Mouse (Mus musculus) left cerebral cortex, postnatal 25 days (tissue): ENCODE measurements at regions not wholly inside any gene's neighbourhood (a gene's known extent, or its start where the extent isn't known, plus 50 kb on each side); places are given as distances from the start of the nearest gene placed in this dataset.
"Not testable (repeated sequence)": the region's sequence is repeated elsewhere in the genome, so short reads cannot be mapped to it uniquely, and the experiment has no call there.

Experiments
- DNase-seq, 2 experiments: peaks; one replicate each; pipeline ENCODE4 v3.0.0; 2022; ENCODE audit warnings: low spot score in 2 of 2, mixed read lengths in 1 of 2
- intact Hi-C: fragments of 180-260 bp; cut with DNase I; formaldehyde crosslinking; loops from one replicate; pipeline ENCODE4 v1.15.1; 2025

DNA sequence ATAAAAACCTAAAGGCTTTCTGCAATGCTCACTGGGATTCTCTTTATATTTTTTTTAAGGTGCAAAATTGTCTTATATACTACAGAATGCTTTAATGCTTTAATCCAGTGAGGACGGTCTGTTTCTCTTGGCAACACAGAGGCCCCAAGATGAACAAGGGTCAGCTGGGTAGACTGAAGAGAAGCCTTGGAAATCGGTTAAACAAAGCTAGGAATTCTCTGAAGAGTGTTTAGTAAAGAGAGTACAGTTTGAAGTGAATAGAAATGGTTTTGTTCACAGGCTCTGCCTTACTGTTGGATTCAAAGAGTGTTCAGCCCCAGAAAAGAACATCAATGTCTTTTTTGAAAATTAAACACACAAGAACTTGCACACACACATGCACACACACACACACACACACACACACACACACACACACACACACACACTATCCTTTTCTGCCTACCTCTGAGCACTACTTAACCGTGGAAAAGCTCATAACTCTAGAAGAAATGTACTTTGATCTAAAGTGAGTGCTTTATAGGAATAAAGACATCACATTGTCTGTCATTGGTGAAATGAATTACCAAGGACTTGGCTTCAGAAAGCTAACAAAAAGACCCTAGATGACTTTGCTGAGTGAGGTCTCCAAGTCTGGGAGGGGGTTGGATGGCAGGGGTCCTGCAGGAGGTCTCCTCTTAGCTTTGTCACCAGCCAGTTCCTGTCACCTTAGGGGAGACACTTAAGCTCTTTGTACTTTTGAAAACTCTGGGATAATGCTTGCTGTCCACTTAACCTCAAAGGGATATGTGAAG, 201.5 kb downstream of the Cd47 start:
- no peak for DNase-seq
- intact Hi-C loops: no loop called here

DNA sequence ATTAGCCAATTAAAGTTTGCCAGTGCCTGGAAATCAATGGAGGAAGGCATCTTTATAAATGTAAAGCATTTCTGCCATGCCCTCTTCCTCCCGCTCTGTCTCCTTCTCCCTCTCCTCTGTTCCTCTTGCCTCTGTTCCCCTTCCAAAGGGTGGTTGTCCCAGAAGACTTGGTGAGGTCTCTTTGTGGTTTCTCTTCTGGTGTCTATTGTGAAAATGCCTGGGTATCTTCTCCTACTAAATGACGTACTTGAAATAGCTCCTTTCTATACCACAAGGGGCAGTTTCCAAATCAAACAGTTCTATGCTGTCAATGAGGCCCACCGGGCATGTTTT, 202.1 kb downstream of the Cd47 start:
- no peak for DNase-seq
- intact Hi-C loops: no loop called here

DNA sequence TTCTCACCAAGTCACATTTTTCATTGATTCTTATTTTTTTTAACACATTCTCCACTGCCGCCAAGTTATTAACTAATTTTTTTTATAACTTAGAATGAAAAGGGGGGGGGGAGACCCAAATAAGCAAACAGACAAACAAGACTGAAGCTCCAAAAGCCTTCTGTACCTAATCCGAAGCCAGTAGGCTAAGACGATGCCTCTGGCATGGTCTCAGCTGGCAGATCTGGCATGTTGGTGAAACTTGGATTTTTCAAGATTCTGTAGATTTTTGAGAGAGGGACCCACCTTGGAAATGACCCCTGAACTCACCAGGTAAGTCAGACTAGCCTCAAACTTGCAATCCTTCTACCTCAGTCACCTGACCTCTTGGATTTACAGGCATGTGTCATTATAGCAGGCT, 208.7 kb downstream of the Cd47 start:
- intact Hi-C loops: no loop called here
- DNase-seq: no peak

DNA sequence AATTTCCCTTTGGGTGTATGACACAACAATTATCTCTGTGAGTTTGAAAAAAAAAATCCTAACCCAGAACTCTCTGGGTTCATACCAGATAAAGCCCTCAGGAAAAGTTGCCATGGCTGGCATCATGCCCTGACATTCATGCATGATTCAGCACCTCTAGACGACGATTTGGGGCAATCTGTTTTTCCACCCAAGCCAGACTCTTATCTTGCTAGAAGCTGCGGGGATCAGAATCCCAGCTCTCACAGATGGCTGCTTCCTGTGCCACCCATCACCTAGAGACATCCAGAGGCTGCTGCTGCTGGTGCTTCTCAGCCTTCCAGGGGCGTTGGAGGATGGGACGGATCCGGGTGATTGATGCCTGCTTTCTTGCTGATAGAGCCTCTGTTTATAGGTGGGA, 209.2 kb downstream of the Cd47 start:
- intact Hi-C loops: no loop called here
- DNase-seq: peak; percentile 38 to 84

DNA sequence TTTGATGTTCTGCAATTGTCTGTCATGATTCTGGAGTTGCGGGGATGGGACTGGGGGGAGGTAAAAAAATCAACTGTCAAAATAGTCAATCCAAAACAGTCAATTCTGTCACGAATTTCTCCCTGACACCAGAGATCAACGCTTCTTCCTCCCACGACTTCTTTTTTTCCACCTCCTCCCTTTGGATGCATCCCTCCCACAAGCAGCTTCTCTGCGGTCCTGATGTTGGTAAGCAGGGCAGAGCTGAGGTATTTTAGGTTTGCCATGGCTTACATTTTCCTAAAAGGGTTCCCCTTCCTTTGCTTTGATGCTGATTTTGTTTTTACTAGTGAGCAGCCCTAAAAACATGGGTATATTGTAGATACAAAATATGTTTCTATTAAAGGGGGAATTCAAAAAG, 209.7 kb downstream of the Cd47 start:
- intact Hi-C loops: loop anchor here (5.0 kb wide), 1 partner anchor 43 kb away; no protein-coding TSS in a partner anchor
- peak in 1 of 2 experiments; percentile 40 for DNase-seq

DNA sequence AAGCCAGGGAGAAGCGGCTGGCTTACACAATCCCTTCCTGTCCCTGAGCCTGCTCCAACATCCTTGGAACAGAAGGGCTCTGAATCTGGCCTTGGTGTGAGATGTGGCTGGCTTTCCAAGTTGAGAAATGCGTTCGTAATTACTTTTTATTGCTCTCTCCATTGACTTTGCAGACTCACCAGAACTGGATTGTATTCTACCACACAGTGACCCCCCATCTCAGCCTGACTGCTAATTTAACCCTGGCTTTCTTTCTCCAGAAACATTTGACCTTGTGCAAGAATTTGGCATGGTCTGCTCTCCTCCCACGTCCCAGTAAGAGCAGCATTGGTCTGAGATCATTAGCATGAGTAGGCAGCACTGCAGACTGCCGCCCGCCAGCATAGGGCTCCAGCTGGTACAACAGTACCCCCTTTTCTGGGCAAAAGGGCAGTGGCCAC, 210.2 kb downstream of the Cd47 start:
- intact Hi-C loops: loop anchor here (5.0 kb wide), 1 partner anchor 43 kb away; no protein-coding TSS in a partner anchor
- peak; percentile 14 to 52 for DNase-seq

DNA sequence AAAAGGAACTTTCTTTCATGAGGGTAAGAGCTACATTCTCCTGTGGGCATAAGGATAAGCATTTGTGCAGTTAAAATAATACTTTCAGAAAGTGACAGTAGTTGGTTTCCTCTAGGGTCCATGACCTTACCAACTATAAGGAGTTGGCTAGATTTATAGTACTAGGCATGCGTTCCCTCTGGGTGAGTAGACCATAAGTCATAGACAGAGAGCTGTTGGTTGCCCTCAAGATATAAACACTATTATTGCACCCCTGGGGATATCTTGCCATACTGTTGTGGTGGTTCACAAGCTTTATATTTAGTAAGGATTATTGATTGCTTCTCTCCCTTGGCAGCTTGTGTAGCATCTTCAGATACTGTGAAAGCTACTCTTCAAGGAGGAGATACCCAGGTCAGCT, 223.6 kb downstream of the Cd47 start:
- intact Hi-C loops: no loop called here

DNA sequence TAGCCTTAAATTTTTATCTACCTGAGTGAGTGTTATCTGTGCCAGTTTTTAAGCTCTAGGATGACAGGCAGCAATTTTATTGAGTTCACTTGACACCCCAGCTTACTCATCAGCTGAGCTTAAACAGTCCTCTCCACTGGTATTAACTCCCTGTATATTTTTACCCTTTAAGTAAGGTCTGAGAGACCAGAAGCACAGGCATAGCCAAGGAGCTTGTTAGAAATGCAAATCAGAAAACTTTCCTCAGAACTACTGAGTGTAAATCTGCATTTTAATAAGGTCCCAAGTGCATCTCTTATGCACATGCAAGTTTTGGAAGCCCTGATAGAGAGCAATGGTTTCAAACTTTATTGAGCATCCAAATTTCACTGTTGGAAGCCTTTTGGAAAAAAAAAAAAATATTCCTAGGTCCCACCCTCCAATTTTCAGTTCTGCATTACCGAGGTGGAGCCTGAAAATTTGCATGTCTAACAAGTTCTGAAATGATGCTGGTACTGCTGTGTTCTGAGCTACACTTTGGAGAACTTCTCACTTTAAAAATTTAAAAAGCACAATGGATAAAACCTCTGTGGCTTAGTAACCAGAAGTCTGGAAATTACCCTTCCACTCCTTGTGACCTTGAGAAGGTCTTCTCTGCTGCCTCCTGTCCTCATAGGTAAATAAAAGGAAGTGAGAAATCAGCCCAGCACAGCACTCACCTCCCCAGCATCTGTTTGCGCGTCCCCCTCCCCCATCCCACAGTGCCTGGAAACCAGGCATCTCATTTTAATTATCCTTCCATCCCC, 226.0 kb downstream of the Cd47 start:
- intact Hi-C loops: no loop called here
- DNase-seq: no peak

More for the DNA sequence above, 223.6 kb downstream of the Cd47 start:
- no peak for DNase-seq

DNA sequence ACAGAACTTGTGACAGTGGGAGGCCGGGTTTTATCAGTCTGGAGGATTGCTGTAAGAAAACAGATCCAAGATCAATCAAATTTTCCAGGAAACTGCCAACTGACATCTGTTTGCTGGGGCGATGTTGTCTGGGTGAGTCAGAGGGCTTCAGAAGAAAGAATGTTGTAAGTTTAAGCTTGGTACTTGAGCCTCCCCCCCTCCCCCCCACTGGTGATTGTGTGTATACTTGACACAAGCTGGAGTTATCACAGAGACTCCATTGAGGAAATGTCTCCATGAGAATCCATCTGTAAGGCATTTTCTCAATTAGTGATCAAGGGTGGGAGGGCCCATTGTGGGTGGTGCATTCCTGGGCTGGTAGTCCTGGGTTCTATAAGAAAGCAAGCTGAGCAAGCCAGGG, 226.9 kb downstream of the Cd47 start:
- intact Hi-C loops: no loop called here
- DNase-seq: no peak

DNA sequence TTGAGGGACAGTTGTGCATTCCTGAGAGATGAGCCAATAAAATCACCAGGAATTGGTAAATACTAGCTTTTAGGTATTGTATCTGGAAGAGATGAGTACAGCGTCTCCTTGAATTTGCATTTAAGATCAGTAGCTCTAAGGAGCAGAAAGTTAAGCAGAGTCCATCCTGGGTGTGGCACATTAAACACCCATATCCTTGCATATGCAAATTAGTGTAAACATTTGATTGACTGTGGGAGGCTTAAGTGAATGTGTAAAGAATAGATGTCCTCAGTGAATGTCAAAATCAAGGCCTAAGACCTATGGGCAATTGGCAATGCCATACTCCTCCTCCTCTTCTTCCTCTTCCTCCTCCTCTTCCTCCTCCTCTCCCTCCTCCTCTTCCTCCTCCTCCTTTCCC, 229.4 kb downstream of the Cd47 start:
- DNase-seq: no peak
- intact Hi-C loops: no loop called here

DNA sequence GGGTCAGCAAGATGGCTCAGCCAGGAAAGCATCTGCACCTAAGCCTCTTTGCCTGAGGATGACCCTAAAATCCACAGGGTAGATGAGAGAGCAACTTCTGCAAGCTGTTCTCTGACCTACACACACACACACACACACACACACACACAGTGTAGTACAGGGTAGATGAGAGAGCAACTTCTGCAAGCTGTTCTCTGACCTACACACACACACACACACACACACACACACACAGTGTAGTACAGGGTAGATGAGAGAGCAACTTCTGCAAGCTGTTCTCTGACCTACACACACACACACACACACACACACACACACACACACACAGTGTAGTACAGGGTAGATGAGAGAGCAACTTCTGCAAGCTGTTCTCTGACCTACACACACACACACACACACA, 230.0 kb downstream of the Cd47 start:
- DNase-seq, intact Hi-C loops: not testable (repeated sequence)

DNA sequence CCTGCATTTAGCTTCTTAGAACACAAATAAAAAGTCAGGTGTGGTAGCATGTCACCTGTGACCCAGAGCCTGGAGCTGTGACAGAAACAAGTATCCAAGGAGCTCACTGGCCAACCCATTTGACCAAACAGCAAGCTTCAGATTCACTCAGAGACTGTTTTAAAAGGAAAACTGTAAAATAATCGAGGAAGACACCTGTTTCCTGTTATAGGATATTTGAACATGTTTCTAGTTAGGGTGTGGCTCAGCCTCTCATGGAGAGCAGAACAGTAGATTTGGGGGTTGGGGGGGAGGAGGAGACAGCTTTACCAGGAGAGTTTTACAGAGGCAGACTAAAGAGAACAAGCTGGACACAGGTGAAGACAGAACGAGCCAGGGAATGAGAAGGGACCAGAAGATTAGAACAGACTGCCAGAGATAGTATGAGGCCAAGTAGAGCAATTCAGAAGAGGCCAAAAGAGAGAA, 230.6 kb downstream of the Cd47 start:
- intact Hi-C loops: no loop called here
- no peak for DNase-seq

DNA sequence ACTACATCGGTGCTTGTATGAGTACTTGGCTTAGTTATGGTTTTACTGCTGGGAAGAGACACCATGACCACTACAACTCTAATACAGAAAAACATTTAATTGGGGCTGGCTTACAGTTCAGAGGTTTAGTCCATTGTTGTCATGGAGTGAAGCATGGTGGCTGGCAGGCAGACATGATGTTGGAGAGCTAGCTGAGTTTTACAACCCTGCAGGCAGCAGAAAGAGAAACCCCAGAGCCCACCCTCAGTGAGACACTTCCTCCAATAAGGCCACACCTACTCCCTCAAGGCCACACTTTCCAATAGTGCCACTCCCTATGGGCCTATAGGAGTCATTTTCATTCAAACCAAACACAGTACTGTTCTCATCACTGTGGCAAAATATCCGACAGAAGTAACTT, 232.5 kb downstream of the Cd47 start:
- no peak for DNase-seq
- intact Hi-C loops: no loop called here

DNA sequence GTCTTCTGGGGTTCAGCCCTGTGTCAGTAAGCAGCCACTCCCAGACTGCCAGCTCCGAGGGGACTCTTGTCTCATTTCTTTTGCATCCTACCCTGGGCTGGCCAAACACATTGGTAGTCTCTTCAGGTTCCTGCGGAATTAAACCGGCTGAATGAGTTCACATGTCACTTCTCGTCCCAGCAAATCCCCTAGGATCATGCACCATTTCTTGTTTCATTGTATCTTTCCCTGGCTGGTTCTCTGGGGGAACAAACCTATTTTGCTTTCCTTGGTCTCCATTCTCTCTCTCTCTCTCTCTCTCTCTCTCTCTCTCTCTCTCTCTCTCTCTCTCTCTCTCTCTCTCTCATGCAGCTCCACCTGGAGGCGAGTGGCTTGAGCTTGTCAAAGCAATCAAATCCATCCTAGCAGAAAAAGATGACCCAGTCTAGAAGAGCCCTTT, 236.0 kb downstream of the Cd47 start:
- no peak for DNase-seq
- intact Hi-C loops: loop anchor here (5.0 kb wide), 2 partner anchors 179 to 534 kb away; no protein-coding TSS in a partner anchor

DNA sequence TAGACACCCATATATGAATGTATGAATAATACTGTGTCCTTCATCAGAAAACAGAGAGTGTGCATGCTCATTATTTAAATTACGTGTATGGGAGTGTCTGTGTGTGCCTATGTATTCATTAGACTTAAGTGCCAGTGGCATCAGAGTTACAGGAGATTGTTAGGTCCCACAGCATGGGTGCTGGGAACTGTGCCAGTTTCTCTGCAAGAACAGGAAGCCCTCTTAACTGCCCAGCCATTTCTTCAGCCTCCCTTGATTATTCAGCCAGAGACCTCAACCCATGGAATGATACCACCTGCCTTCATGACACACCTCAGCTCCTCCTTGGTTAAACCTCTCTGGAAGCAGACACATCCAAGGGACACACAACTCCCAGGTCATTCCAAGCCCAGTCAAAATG, 243.8 kb downstream of the Cd47 start:
- DNase-seq: no peak
- intact Hi-C loops: no loop called here

DNA sequence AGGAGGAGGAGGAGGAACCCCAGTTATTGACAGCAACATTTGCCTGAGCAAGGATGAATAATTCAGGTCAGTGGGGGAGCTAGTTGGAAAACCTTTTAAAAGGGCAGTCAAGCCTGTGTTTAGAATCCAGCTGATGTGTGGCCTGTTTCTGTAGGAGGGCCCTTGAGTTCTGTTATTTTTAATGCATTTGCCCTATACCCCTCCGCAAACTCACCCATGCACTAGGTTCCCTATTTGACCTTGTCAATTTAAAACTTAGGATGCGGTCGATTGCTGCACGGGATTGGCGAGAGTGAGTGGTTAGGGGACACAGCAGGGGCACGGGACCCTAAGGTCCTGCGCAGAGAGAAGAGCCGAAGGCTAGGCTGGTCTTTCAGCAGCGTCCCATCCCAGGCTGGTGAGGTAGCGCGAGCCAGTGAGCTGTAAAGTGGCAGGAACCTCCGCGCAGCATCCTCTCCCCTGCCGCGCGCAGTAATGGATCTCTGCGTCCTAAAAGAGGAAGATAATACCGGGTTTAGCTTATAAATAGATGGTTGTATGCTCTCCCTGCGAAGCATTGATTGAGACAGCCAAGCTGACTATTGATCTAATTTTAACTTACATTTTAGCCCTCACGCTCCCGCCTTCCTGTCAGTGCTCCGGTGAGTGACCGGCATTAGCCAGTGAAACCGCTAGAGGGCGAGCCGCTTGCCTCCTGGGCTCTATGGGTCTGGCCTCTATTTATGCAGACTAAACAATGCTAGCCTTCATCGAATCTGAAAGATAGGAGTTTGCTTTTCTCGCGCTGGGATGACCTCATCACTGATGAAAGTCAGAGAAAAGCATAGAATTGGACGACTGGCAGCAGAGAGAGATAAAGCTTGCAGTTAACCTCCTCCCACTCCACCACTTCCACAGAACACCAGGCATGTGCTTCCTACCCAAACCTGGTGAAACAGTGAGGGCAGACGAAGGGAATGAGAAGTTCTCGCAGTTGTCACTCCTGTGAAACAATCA, 245.5 kb downstream of the Cd47 start:
- intact Hi-C loops: no loop called here
- peak; percentile 78 to 82 for DNase-seq

DNA sequence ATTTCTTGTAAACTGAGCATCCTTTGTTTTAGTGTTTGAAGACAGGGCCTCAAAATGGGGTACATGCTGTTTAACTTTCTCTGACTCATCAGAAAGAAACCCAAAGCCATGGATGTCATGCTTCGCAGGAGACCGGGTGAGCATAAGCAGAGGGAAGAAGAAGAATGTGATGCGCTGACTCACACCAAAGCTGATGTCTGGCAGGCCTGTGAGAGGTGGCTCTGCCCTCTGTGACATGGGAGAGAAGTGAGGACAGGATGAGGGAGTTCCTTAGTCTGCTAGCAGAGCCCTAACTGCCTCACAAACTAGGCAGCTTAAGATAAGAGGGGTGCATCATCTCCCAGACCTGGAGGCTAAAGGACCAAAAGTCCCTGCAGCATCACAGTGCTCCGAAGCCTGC, 263.2 kb downstream of the Cd47 start:
- intact Hi-C loops: no loop called here
- no peak for DNase-seq

DNA sequence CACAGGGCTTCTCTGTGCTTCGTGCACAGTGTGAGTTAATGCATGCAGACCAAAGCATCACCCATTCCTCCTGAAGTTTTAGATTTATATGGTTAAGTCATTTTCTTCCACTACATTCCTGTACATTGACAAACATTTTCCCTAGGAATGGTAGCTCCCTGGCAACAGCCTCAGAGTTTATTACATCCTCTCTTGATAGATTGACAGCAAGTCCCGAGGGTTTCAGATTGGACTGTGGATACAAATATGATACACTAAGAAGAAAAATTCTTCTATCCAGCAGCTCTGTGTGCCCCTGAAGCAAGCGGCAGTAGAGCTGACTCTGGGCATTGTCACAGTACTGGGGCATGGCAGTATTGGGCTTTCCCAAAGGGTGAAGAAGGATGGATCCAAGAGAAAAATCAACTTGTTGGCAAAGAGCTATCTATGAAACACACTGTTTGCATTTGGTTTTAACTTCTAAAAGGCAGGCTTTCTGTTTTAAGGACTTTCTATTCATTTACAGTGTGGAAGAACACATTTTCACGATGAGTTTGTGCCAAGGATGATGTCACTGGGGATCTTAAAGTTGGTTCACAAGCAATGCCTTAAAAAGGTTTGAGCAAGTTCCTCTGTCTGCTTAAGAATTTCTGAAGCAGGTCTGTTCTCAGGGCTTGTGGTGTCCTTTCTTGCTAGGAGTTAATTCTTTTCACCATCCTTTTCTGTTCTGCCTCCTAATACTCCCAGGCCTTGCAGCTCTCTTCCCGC, 265.2 kb downstream of the Cd47 start:
- intact Hi-C loops: no loop called here
- peak in 1 of 2 experiments; percentile 44 for DNase-seq

DNA sequence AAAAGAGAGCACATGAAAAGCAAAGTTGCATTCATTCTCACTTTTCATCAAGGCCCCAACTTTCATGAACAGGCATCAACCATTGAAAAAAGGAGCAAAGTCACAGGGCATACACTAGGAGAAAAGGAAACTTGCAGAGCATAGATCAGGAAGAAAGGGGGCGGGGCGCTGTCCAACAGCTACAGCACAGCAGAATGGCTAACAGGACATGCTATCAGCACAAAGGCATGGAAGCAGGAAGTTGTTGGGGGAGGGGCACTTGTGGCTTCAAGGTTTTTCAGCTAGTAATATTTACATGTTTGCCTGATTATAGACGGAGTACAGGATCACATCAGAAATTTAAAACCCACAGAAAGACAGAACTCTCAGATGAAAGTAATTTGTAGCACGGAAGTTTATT, 268.7 kb downstream of the Cd47 start:
- no peak for DNase-seq

More for the DNA sequence above, 268.7 kb downstream of the Cd47 start:
- intact Hi-C loops: no loop called here
